Mouse (Mus musculus): ENCODE results near the gene Mamdc4.
"Not testable (repeated sequence)": the region's sequence is repeated elsewhere in the genome, so short reads cannot be mapped to it uniquely, and the experiment has no call there.

Gene Mamdc4

GRCm38 (mm10) chr2:25566558-25566957 is 8.1 kb downstream of the Mamdc4 start:
- no peak for ATAC-seq (ENCODE audit: insufficient number of reproducible peaks, low FRiP score, low TSS enrichment)

- no peak for ATAC-seq (ENCODE audit: insufficient number of reproducible peaks, low FRiP score, low TSS enrichment)
Measured at GRCm38 (mm10) chr2:25565741-25566140, 8.9 kb downstream of the Mamdc4 start.

GRCm38 (mm10) chr2:25561946-25562345 is 12.7 kb downstream of the Mamdc4 start:
- no peak for ATAC-seq (ENCODE audit: insufficient number of reproducible peaks, low FRiP score, low TSS enrichment)

GRCm38 (mm10) chr2:25560551-25560950 is 14.1 kb downstream of the Mamdc4 start:
- ATAC-seq (ENCODE audit: insufficient number of reproducible peaks, low FRiP score, low TSS enrichment): no peak

GRCm38 (mm10) chr2:25558774-25559173 is 15.9 kb downstream of the Mamdc4 start:
- ATAC-seq (ENCODE audit: insufficient number of reproducible peaks, low FRiP score, low TSS enrichment): no peak

- no peak for ATAC-seq (ENCODE audit: insufficient number of reproducible peaks, low FRiP score, low TSS enrichment)
Measured at GRCm38 (mm10) chr2:25557964-25558360, 16.7 kb downstream of the Mamdc4 start.

GRCm38 (mm10) chr2:25557221-25557963 is 17.3 kb downstream of the Mamdc4 start, which contains the start of gene Edf1:
Gene Edf1 (plus strand): TSS chr2:25557847.
- peak; percentile 90 for ATAC-seq (ENCODE audit: insufficient number of reproducible peaks, low FRiP score, low TSS enrichment)

GRCm38 (mm10) chr2:25556296-25556695 is 18.3 kb downstream of the Mamdc4 start:
- ATAC-seq (ENCODE audit: insufficient number of reproducible peaks, low FRiP score, low TSS enrichment): no peak

GRCm38 (mm10) chr2:25555479-25555878 is 19.2 kb downstream of the Mamdc4 start:
- ATAC-seq (ENCODE audit: insufficient number of reproducible peaks, low FRiP score, low TSS enrichment): not testable (repeated sequence)

GRCm38 (mm10) chr2:25553171-25553786 is 21.4 kb downstream of the Mamdc4 start:
- ATAC-seq (ENCODE audit: insufficient number of reproducible peaks, low FRiP score, low TSS enrichment): not testable (repeated sequence)

GRCm38 (mm10) chr2:25551186-25551585 is 23.5 kb downstream of the Mamdc4 start:
- ATAC-seq (ENCODE audit: insufficient number of reproducible peaks, low FRiP score, low TSS enrichment): no peak

GRCm38 (mm10) chr2:25549021-25549991 is 25.3 kb downstream of the Mamdc4 start:
- ATAC-seq (ENCODE audit: insufficient number of reproducible peaks, low FRiP score, low TSS enrichment): no peak

- peak; percentile 98 for ATAC-seq (ENCODE audit: insufficient number of reproducible peaks, low FRiP score, low TSS enrichment)
Measured at GRCm38 (mm10) chr2:25546811-25547491, 27.7 kb downstream of the Mamdc4 start, which contains the start of gene Traf2. Gene Traf2 (minus strand): TSS chr2:25546940.

GRCm38 (mm10) chr2:25545996-25546810 is 28.4 kb downstream of the Mamdc4 start:
- ATAC-seq (ENCODE audit: insufficient number of reproducible peaks, low FRiP score, low TSS enrichment): no peak

- no peak for ATAC-seq (ENCODE audit: insufficient number of reproducible peaks, low FRiP score, low TSS enrichment)
Measured at GRCm38 (mm10) chr2:25541644-25542367, 32.8 kb downstream of the Mamdc4 start.

- no peak for ATAC-seq (ENCODE audit: insufficient number of reproducible peaks, low FRiP score, low TSS enrichment)
Measured at GRCm38 (mm10) chr2:25540541-25540948, 34.1 kb downstream of the Mamdc4 start.

GRCm38 (mm10) chr2:25536531-25536930 is 38.1 kb downstream of the Mamdc4 start:
- ATAC-seq (ENCODE audit: insufficient number of reproducible peaks, low FRiP score, low TSS enrichment): no peak

GRCm38 (mm10) chr2:25534866-25535182 is 39.8 kb downstream of the Mamdc4 start:
- no peak for ATAC-seq (ENCODE audit: insufficient number of reproducible peaks, low FRiP score, low TSS enrichment)
